Mouse (Mus musculus) neural tube, embryonic 14.5 days (tissue): ENCODE results near the gene Gm39115. TPM values are rescaled to one million over a fixed set of nuclear protein-coding genes. Genes with fewer than 3 reads are reported as not detected.
A peak's percentile ranks its signal among the peaks of the same experiment; 100 is the strongest.
"Not testable (repeated sequence)": the region's sequence is repeated elsewhere in the genome, so short reads cannot be mapped to it uniquely, and the experiment has no call there.

Experiments used
- ATAC-seq: fragments of 200-750 bp; cut with Nextera tagmentation; 2 replicates; pipeline ENCODE4 v1.8.0; 2017; ENCODE audit warnings: low read depth, mild to moderate bottlenecking, moderate TSS enrichment, moderate library complexity
- H3K27ac ChIP-seq: fragments of 300-500 bp; sonication (generic); 2 replicates; pipeline ENCODE4 v1.5.1; 2014; ENCODE audit warnings: low read depth, mild to moderate bottlenecking, control low read depth, low read length, moderate library complexity, mixed read lengths
- H3K27me3 ChIP-seq: fragments of 300-500 bp; sonication (generic); 2 replicates; pipeline ENCODE4 v1.6.1; 2014; ENCODE audit warnings: low read length; ENCODE audit not compliant: control insufficient read depth, insufficient read depth
- H3K36me3 ChIP-seq: fragments of 300-500 bp; sonication (generic); 2 replicates; pipeline ENCODE4 v1.6.1; 2014; ENCODE audit warnings: low read length, mixed read lengths; ENCODE audit not compliant: control insufficient read depth, insufficient read depth
- H3K4me1 ChIP-seq: fragments of 300-500 bp; sonication (generic); 2 replicates; pipeline ENCODE4 v1.6.1; 2014; ENCODE audit warnings: low read length; ENCODE audit not compliant: control insufficient read depth, insufficient read depth
- H3K4me2 ChIP-seq: fragments of 300-500 bp; sonication (generic); 2 replicates; pipeline ENCODE4 v1.6.1; 2014; ENCODE audit warnings: mild to moderate bottlenecking, low read depth, low read length, control low read depth
- H3K4me3 ChIP-seq: fragments of 300-500 bp; sonication (generic); 2 replicates; pipeline ENCODE4 v1.5.1; 2014; ENCODE audit warnings: low read depth, low read length, control low read depth, mixed read lengths
- H3K9ac ChIP-seq: fragments of 300-500 bp; sonication (generic); replicated peaks from 2 replicates; pipeline ENCODE4 v1.6.1; 2014; ENCODE audit warnings: low read depth, mild to moderate bottlenecking, control low read depth, low read length, mixed read lengths
- H3K9me3 ChIP-seq: fragments of 300-500 bp; sonication (generic); 2 replicates; pipeline ENCODE4 v1.6.1; 2016; ENCODE audit warnings: low read length; ENCODE audit not compliant: control insufficient read depth
- WGBS: fragments of 180-500 bp; shearing (Covaris S2); extraction: QIAGEN DNeasy Blood & Tissue Kit; methylation state at CpG from one replicate; pipeline ENCODE4 v1.1.7; 2014; 5-methylcytosine and 5-hydroxymethylcytosine counted together
- polyA plus RNA-seq: library from polyadenylated mRNA; unstranded; fragments of >200 nt; fragmentation: Nextera tagmentation; extraction: Ambion mirVana; gene quantifications from 2 replicates; pipeline ENCODE4 v1.2.1, GENCODE M21; 2014

Gm39115 gene
- polyA plus RNA-seq, 1 experiment from 2014 or later = not detected

GRCm38 (mm10) chr7:142120629-142121028 lies 15.2 kb downstream of the Gm39115 start, which contains the start of gene Gm45618:
Gene Gm45618 (minus strand): TSS chr7:142120729.
- H3K4me3 ChIP-seq, H3K4me2 ChIP-seq, H3K4me1 ChIP-seq, H3K36me3 ChIP-seq, H3K9me3 ChIP-seq, ATAC-seq, H3K9ac ChIP-seq, H3K27me3 ChIP-seq, H3K27ac ChIP-seq: not testable (repeated sequence)
- WGBS = 88% methylated on average over 1 of the region's 1 CpGs

- Histone ChIP-seq H3K4me3 (no peak overlapping the region), H3K27ac (no peak overlapping the region), H3K36me3 (no peaks in the 10 kb centered on the region), H3K9ac (no peak overlapping the region), H3K9me3 (no peaks in the 10 kb centered on the region), H3K4me1 (no peaks in the 10 kb centered on the region), H3K27me3 (no peaks in the 10 kb centered on the region), H3K4me2 (no peak overlapping the region)
- 31% methylated on average over 5 of the region's 5 CpGs for WGBS
- ATAC-seq = no peak
These were observed 16.2 kb downstream of the Gm39115 start for GRCm38 (mm10) chr7:142119632-142120031.

GRCm38 (mm10) chr7:142104747-142105146 lies 31.1 kb downstream of the Gm39115 start:
- H3K27me3 ChIP-seq = no peaks in the 10 kb centered on the region
- WGBS = 61% methylated on average over 5 of the region's 5 CpGs
- no peak overlapping the region for H3K27ac ChIP-seq
- no peak overlapping the region for H3K4me2 ChIP-seq
- H3K9ac ChIP-seq = no peak overlapping the region
- no peaks in the 10 kb centered on the region for H3K36me3 ChIP-seq
- no peak overlapping the region for H3K4me3 ChIP-seq
- H3K9me3 ChIP-seq = no peaks in the 10 kb centered on the region
- no peak for ATAC-seq
- H3K4me1 ChIP-seq = no peaks in the 10 kb centered on the region

- Histone ChIP-seq H3K4me2 (peak overlapping the region; percentile 20; the same call in 1 of the 2 replicates), H3K9ac (peak overlapping the region; percentile 16; the same call in 1 of the 2 replicates), H3K27me3 (no peaks in the 10 kb centered on the region), H3K36me3 (no peaks in the 10 kb centered on the region), H3K9me3 (no peaks in the 10 kb centered on the region), H3K4me1 (peaks cover 21% of the 10 kb centered on the region), H3K4me3 (no peak overlapping the region), H3K27ac (no peak overlapping the region)
- ATAC-seq = peak; percentile 44; the same call in 1 of the 2 replicates
- 10% methylated on average over 9 of the region's 9 CpGs for WGBS
These were observed 38.1 kb downstream of the Gm39115 start for GRCm38 (mm10) chr7:142097776-142098175.

GRCm38 (mm10) chr7:142096701-142097100 lies 39.1 kb downstream of the Gm39115 start:
- no peak overlapping the region for H3K4me3 ChIP-seq

GRCm38 (mm10) chr7:142095183-142095931 lies 40.5 kb downstream of the Gm39115 start, which contains the start of gene Dusp8:
Gene Dusp8 (minus strand): TSS chr7:142095843.
- peak; percentile 80 for ATAC-seq
- Histone ChIP-seq H3K36me3 (no peaks in the 10 kb centered on the region), H3K27ac (peak within 1 kb of the TSS; percentile 96), H3K4me3 (peak within 1 kb of the TSS; percentile 91), H3K9ac (peak within 1 kb of the TSS; percentile 100), H3K9me3 (no peaks in the 10 kb centered on the region), H3K27me3 (no peaks in the 10 kb centered on the region), H3K4me1 (peaks cover 45% of the 10 kb centered on the region), H3K4me2 (peak within 1 kb of the TSS; percentile 88)
- under 1% methylated on average over 60 of the region's 63 CpGs for WGBS

More at GRCm38 (mm10) chr7:142096701-142097100, 39.1 kb downstream of the Gm39115 start:
- Histone ChIP-seq H3K4me1 (peaks cover 32% of the 10 kb centered on the region), H3K4me2 (peak overlapping the region; percentile 88), H3K27me3 (no peaks in the 10 kb centered on the region), H3K9ac (no peak overlapping the region), H3K9me3 (no peaks in the 10 kb centered on the region), H3K27ac (no peak overlapping the region), H3K36me3 (no peaks in the 10 kb centered on the region)
- 71% methylated on average over 4 of the region's 4 CpGs for WGBS
- no peak for ATAC-seq

GRCm38 (mm10) chr7:142094301-142095143 lies 41.3 kb downstream of the Gm39115 start:
- Histone ChIP-seq H3K27me3 (no peaks in the 10 kb centered on the region), H3K9ac (peak overlapping the region; percentile 100), H3K4me2 (peak overlapping the region; percentile 88), H3K4me1 (peaks cover 53% of the 10 kb centered on the region), H3K4me3 (peak overlapping the region; percentile 91), H3K36me3 (no peaks in the 10 kb centered on the region), H3K9me3 (no peaks in the 10 kb centered on the region), H3K27ac (peak overlapping the region; percentile 96)
- WGBS = under 1% methylated on average over 77 of the region's 89 CpGs
- ATAC-seq = peak; percentile 11

- 15% methylated on average over 6 of the region's 6 CpGs for WGBS
These were observed 42.1 kb downstream of the Gm39115 start for GRCm38 (mm10) chr7:142093696-142094240.

More at GRCm38 (mm10) chr7:142093696-142094240, 42.1 kb downstream of the Gm39115 start:
- Histone ChIP-seq H3K4me3 (peak overlapping the region; percentile 91), H3K27me3 (no peaks in the 10 kb centered on the region), H3K27ac (peak overlapping the region; percentile 96), H3K9me3 (no peaks in the 10 kb centered on the region), H3K36me3 (no peaks in the 10 kb centered on the region), H3K4me1 (peaks cover 61% of the 10 kb centered on the region), H3K4me2 (peak overlapping the region; percentile 88), H3K9ac (peak overlapping the region; percentile 100)
- ATAC-seq = no peak
